Mouse (Mus musculus) megakaryocyte, adult 5-6 weeks (primary cell): ENCODE results near the gene Slc24a2. TPM values are rescaled to one million over a fixed set of nuclear protein-coding genes. Genes with fewer than 3 reads are reported as not detected.

Experiments
- ATAC-seq: 2 replicates; pipeline ENCODE4 v1.8.0; 2016; ENCODE audit warnings: mild to moderate bottlenecking, inconsistent platforms; ENCODE audit not compliant: poor library complexity, severe bottlenecking
- total RNA-seq, 2 experiments: library from RNA; stranded (forward) in 1 of 2; stranded (reverse) in 1 of 2; fragments of 153-499, 151-499 nt in 1 of 2; fragments of 221-1000, 200-1000 nt in 1 of 2; gene quantifications; 2 replicates each; pipeline versions ENCODE4 v1.2.3 to v1.2.4; 2015 to 2017

The Slc24a2 gene
- total RNA-seq (2015) (not detected in 2 replicates), total RNA-seq (2017) (not detected in 2 replicates)

DNA sequence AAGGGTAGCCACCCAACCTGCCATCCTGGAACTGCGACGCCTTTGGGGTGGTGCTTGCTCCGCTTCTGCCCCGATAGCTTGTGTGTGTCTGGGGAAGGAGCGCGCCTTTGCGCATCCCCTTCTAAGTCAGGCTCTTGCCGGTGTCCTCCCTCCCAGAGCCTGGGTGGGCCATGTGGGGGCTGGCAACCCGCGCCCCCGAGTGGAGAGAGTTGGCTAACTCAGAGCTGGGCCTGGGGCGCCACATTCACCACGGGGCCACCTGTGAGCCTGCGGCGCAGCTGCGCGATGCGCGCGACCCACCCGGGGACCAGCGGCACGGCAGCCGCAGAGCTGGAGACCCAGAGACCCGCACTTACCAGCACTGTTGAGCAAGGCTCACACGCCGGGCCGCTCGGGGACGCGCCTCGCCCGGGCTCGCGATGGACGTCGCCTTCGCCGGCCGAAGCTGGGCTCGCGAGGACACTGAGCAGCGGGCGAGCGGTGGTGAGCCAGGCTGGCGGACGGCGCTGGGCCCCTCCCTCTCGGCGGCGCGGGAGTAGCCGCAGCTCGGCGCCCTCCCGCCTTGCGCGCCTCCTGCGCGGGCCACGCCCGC, at the start of gene Slc24a2:
TSS of gene Slc24a2 (minus strand) at position 518 of the 592 bp plus-strand sequence.
- no peak for ATAC-seq

DNA sequence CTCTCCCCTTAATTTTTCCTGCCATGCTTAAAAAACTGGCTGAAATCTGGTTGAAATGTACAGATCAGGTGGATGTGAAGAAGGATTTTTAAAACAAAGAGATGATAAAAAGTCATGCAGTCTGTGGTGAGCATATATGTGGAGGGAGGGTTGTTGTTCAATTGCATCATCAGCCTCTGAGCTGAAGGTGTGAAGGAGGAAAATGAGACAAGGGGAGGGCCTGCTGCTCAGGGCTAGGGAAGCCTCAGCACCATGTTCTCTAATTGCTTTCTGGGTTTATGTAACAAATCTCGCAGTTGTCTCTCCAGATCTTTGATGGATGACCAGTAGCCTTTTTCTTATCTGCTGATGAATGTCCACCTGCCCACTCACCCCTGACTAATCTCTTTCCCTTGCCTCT, 44.5 kb upstream of the Slc24a2 start:
- no peak for ATAC-seq

DNA sequence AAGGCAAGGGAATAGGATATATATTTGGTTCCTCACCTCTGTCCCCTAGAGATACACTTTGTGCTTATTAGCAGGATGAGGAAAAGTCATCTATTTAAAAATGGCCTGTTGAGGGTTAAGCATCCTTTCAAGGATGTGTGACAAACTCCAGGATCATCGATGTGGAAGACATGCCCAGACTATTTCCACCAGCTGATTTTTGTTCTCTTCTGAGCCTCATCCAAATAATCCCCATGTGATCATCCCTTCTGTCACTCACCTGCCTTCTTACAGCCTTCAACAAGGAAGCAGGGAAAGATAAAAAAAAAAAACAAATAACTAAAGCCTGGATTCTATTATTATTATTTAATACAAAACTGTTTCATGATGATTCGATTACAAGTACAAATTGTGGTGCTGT, 44.0 kb upstream of the Slc24a2 start:
- no peak for ATAC-seq

DNA sequence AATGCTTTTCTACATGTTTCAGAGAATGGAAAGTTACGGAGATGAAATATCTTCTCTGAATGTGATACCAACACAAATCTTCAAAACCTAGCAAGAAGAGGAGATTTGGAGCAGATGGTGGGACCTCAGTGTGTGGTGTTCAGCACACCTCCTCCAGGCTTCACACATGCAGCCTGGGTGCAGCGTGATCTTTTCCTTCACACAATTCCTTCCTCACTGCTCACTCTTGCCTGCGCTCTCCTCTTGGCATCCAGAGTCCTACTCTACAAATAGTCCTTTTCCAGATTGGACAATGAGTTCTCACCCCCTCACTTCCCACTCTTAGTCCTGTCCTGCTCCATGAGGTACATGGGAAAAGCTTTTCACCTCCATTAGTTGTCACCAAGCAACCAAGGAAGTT, 43.2 kb upstream of the Slc24a2 start:
- ATAC-seq, result no peak

DNA sequence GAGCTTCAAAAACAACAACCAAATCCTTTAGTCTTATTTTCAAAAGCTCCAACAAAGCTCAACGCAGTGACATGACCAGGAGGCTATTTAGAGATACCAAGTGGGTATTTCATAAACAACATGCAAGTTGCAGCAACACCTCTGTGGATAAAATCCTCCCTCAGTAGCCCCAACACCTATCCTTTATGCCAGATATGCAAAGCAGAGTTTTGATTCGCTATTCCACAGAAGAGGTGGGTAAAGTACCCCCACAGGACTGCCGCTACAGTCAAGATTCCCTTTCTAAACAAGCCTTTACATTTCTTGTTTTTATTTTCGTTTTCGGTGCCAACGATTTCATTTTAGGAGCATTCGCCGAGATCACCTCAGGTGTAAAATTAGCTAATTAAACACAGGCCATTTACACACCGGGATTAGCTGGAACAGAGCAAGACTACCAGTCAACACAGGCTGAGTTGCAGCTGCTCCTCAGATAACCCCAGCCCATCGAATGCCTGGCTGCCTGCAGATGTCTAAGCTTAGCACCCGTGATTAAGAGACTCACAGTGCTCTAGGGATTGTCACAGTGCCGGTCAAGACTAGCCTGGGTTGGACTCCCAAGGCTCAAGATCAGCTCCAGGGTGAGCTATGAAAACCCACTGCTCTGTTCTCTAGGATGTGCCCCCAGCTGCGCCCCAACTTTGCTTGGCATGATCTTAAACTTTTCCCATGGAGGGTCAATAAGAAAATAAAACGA, 885 bp downstream of the Slc24a2 start:
- ATAC-seq, result no peak

DNA sequence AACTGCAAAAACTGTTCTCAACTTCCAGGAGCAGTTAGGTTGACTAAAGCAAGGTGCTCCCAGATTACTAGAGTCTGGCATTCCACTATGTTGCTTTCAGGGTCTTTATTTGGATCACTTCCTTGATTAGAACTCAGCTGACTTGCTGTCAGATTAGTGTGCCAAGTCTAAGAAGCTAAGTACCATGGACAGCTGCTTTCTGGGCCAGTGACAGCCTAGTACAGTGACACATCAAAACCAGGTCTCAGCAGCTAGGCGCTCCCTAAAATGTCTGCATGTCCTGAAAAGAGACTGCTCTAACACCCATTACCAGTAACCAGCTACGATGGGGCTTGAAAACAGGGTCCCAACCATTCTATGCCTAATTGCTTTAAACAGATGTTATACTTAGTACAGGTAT, 8.7 kb downstream of the Slc24a2 start:
- no peak for ATAC-seq

DNA sequence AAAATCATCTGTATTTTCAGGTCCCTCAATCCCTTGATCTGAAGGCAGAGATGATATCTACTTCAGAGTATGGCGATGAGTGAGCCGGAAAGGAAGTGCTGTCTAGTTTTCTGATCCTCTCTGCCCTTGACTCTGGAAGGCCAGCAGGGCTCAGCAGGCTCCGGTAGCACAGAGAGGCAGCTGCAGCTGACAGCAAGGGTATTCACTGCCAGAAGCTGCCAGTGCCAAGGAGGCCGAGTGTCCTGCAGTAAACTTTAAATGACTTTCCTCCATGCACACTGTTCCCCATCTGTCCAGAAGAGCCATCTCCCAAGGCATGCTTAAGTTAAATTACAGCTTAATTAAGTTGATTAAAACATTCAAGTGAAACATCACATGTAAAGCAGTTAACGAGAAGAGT, 12.1 kb downstream of the Slc24a2 start:
- ATAC-seq, result no peak

DNA sequence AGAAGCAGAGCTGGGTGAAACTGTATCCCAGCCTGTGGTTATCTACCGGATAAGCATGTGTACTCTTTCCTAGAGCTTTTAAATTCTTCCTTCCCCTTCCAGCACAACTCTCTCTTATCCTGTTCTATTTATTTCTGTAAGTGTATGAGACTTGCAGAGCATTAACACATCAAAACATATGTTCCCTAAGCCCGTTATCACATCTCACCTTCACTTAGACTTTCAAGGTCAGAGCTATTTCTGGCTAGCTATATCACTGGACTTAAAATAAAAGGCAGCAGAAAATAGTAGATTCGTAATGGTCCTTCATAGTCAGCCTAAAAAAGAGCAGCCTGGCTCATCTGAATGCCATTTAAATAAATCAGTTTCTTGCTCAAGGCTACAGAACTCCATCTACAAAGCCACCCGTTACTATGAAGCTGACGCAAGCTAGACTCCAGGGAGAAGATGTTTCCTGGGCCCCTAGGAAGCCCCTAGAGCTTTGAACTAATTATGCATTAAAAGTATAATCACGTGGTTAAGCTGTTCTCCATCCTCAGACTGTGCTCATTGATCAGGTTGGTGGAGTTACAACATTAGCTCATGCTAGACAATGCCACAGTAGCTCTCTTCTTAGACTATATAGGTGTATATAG, 18.8 kb downstream of the Slc24a2 start:
- ATAC-seq, result no peak

DNA sequence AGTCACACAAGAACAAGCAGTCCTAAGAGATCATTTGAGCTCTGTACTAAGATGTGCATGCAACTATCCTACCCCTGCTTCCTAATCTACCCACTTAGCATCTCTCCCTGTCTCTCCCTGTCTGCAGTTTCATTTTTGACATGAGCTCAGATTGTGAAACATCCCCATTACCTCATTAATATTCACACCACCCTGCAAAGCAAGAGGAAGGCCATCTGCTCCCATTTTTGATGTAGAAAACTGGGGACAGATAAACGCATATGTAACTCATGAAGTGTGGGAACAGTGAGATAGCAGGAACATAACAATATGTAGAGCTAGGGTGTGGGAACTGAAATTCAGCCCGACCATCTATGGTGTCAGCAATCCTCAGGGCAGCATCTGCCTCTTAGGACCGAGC, 19.7 kb downstream of the Slc24a2 start:
- no peak for ATAC-seq

DNA sequence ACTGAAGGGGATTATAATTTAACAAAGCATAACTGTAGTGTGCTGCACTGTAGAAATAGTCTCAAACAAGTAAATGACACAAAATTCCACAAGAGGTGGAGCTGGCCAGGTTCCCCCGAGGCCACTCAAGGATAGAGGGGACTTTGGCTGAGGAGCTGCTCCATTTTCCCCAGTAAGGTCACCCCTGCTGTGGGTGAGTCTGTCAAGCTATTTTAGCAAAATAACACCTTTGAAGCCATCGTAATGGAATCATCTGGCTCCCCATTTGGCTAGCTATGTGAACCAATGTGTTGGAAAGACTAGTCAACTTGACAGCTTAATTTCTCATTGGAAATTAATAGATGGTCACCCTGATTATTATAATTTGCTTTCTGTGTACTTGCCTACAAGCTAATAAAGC, 28.2 kb downstream of the Slc24a2 start:
- ATAC-seq, result no peak

DNA sequence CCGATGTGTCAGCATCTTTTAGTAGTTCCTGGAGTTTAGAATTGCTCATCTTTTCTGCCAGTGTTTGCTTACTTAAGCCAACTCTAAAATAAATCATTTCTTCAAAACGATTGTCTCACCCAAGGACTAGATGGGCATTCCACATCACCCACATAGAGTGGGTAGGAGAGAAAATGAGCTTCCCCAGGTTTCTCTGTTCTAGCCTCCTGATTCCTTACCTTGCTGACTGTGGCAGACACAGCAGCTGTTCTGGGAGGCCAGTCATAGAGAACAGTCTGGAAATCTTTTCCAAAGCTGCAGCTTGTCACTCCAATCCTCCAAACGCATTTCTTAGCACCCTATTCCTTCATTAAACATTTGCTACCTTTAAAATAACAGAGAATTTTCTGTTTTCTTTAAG, 29.0 kb downstream of the Slc24a2 start:
- ATAC-seq, result no peak

DNA sequence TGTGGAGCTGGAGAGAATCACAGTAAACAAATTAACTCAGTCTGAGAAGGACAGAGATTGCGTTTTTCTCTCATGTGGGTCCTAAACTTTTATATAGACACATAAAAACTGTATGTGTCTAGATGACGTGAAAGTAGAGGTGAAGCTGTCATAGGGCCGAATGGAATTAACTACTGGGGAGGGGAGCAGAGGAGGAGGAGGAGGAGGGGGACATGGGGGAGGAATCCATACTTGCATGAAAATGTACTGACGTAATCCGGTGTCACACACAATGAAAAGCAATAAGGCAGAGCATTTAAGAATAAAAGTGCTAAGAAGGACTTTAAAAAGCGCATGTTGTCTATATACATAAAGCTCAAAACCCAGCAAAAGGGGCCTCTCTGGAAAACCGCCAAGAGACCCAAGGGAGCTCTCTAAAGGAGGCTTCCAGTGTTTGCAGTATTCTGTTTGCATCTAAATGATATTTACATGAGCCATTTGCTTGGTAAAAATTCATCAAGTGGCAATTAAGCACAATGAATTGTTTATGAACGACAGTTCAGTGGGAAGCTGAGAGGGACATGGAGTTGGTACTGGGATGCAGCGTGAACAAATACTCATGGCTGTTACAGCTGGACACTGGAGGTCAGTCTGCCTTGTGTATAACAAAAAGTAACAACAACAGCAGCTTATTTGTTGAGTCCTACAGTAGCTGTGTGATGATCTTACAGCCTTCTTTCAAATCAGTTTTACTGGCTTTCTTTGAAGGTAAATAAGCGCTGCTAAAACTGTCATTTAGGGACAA, 45.9 kb downstream of the Slc24a2 start:
- no peak for ATAC-seq

DNA sequence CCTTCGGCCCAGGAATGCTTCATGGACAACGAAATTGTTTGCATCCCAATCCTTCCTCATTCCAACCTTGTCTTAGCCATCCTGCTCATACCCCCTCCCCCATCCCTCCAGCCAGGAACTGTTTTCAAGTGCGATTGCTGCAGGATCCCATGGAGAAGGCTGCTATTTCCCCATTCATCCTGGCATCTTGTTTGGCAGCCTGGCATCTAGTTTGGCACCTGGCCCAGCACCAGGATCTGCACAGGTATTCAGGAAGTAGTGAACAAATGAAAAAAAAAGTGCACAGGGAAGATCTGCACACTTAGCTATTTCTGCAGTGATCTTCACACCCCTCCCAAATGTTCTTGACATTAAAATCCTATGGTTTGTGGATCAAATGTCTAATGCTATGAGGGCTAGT, 53.2 kb downstream of the Slc24a2 start:
- no peak for ATAC-seq

DNA sequence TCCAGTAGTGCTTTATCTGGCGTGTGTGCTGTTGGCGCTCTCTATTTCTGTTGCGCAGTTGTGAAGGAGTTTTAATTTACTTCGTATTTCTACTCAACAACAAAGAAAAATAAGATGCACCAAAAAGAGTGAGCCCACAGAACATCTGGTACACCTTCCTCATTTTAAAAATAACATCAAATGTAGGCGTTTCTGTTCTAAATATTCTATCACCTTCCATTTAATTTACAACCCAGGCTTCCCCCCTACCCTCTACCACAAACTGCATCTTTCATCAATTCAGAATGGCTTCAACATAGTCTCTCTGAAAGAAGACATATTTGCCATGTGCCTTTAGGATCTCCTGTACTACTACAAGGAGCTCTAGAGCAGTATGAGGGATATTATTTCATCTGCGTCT, 66.3 kb downstream of the Slc24a2 start:
- no peak for ATAC-seq

DNA sequence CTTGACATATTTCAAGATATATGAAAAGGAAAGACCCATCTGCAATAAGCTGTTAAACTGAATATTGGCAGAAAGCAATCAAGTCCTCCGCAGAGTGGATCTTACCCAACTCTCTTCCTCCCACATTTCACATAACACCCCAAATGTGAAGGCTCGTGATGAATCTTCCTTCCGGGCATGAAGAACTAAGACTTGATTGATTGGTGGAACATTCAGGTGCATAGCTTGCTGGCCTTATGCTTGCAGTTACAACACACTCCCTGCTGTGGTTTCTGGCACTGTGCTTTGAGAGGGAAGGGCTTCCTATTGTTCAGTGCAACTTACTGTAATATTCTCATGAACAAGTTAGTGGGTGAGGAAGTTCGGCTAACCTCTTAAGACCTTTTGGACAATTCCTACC, 72.2 kb downstream of the Slc24a2 start:
- no peak for ATAC-seq

DNA sequence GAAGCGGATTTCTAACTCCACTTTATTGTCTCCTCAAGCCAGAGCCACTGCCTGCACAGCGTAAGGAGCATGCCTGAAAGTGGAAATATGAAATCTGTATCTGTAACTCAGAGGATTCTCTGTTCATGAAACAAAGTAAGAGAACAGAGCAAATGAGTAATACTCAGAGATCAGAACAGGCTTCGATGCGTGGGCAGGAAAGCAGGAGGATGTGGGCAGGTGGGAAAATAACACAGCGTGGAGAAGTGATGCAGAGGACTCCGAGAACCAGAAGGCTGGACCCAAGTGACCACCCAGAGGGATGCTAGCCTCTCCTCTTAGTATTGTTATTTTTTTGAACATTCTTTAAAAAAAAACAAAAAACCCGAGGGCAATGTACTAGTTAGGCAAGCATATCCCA, 78.3 kb downstream of the Slc24a2 start:
- ATAC-seq, result no peak

DNA sequence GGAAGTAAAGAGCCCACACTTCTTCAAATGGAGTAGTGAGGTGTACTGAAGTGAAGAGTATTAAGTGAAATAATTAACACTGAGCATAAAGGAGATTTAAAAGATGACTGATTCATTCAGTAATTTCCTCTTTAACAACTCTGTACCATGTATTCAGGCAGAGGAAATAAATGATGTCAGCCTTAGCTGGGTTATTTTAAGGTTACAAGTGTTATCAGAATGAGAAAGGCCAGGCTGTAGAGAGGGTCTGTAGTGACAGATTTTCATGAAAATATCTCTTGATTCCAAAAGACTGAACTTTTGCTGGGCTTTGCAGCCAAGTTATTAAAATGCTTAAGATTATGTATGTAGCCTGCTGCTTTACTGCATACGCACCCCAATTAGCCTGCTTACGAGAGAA, 80.7 kb downstream of the Slc24a2 start:
- no peak for ATAC-seq

DNA sequence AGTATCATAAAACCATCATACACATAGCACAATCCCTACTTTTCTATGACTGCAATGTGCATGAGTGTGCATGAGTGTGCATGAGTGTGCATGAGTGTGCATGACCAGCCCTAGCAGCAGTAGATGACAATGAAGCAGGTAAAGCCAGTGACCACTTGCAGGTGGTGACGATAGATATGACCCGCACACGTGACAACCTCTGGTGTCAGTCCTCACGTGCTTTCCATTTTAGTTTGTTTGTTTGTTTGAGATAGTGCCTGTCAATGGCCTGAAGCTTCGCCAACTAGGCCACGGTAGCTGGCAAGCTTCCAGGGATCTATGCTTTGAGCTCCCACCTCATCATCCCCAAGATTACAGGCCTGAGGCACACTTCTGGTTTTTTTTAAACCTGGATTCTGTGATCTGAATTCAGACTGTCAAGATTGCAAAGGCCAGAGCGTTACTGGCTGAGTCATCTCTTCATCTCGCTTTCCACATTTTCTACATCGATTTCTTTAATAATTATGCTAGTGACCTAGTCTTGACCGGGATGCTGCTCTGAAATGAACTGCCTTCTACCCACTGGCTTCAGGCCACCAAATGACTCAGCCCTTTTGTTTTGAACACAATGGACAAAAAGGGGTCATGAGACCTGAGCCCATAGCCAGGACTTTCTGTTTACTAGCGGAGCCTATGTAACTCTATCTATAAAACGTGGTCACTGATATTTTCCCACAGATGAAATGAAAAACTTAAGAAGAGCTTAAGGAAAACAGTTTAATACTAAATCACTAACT, 88.5 kb downstream of the Slc24a2 start:
- no peak for ATAC-seq

DNA sequence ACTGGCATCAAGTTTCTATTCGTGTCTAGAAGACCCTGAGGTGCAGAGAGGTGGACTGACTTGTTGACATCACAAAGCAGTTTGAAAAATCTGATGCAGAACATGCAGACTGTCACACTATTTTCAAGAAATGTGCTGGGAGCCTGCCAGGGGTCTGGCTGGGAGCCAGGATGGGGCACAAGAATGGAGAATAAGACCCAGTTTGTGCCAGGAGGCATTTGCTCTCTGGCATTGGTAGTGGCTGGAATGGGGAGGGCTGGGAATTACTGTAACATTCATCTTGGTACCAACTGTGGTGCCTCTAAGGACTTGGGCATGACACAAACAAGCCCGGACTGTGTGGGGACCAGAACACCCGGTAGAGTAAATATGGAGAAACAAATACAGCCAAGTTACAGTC, 89.4 kb downstream of the Slc24a2 start:
- no peak for ATAC-seq

DNA sequence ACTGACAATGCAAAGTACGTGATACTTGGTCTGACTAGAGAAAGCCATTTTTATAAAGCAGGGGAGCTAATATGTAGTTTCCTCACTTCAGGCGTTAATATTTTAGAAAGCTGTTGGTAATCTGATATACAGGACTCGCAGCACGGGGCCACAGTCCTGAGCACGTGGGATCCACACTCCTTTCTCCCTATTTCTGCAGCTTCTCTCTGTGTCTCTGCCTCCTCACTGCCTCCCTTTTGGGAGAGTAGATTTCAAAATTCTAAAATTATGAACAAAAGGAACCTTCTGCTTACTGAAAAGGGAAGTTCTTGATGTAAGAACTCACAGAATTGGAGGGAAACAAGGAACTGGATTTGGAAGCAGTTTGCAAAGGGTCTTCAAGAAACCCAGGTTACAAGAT, 97.8 kb downstream of the Slc24a2 start:
- ATAC-seq, result no peak

DNA sequence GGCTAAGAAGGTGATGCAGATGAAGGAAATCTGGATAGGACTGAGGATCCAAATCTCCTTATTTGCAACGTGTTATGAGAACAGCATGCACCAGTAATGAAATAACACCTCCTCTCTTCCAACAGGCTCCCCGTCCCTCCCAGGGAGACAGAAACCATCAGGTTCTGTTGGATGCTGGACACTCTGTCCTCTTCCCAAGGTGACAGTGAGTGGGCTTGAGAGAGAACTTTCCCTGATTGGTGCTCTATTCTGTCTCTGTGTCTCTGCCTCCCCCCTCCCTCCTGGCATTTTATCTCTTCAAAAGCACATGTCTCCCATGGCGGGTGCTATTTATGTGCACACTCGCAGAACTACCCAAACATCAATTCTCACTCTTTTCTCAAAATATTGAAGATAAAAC, 103.5 kb downstream of the Slc24a2 start:
- ATAC-seq, result no peak
